Mouse (Mus musculus): ENCODE data around the gene Mrps6. TPM values are rescaled to one million over a fixed set of nuclear protein-coding genes. Genes with fewer than 3 reads are reported as not detected.
A peak's percentile ranks its signal among the peaks of the same experiment; 100 is the strongest.

The Mrps6 gene
- polyA plus RNA-seq (2012; ENCODE audit: insufficient read depth, low replicate concordance) = 13.9 TPM in 1 of 2 replicates, not detected in the other

- no peak for TF ChIP-seq FLI1 (IDR thresholded peaks at IDR 0.05; ENCODE audit: low read length)
- TF ChIP-seq GATA1 (IDR thresholded peaks at IDR 0.05; ENCODE audit: borderline replicate concordance, low read length) = no peak
- Histone ChIP-seq H3K27me3 (replicated peaks) (peaks cover 7% of the 10 kb centered on the region), H3K36me3 (replicated peaks; ENCODE audit: low read length) (peaks cover 30% of the 10 kb centered on the region), H3K4me1 (peaks cover 39% of the 10 kb centered on the region), H3K9me3 (peaks cover 19% of the 10 kb centered on the region), H3K4me3 (replicated peaks) (peak within 1 kb of the TSS; percentile 98)
These were observed at the start of gene Mrps6, which contains the start of the genes Gm49711 and Slc5a3 for GRCm38 (mm10) chr16:92057852-92058643. Gene Mrps6 (plus strand): TSS chr16:92058270. Gene Gm49711 (plus strand): TSS chr16:92058316. Gene Slc5a3 (plus strand): TSS chr16:92058322.

GRCm38 (mm10) chr16:92009586-92009985 lies 48.5 kb upstream of the Mrps6 start:
- Histone ChIP-seq H3K4me3 (replicated peaks) (no peak overlapping the region), H3K27me3 (replicated peaks) (peaks cover 17% of the 10 kb centered on the region), H3K9me3 (peaks cover 26% of the 10 kb centered on the region), H3K36me3 (replicated peaks; ENCODE audit: low read length) (no peaks in the 10 kb centered on the region), H3K4me1 (no peaks in the 10 kb centered on the region)
- TF ChIP-seq FLI1 (IDR thresholded peaks at IDR 0.05; ENCODE audit: low read length) = no peak
- TF ChIP-seq GATA1 (IDR thresholded peaks at IDR 0.05; ENCODE audit: borderline replicate concordance, low read length) = no peak

GRCm38 (mm10) chr16:92016792-92017191 lies 41.3 kb upstream of the Mrps6 start:
- Histone ChIP-seq H3K4me1 (peaks cover 40% of the 10 kb centered on the region), H3K27me3 (replicated peaks) (peaks cover 17% of the 10 kb centered on the region), H3K36me3 (replicated peaks; ENCODE audit: low read length) (no peaks in the 10 kb centered on the region), H3K4me3 (replicated peaks) (no peak overlapping the region), H3K9me3 (peaks cover 3% of the 10 kb centered on the region; the same call in 1 of the 2 replicates)
- TF ChIP-seq GATA1 (IDR thresholded peaks at IDR 0.05; ENCODE audit: borderline replicate concordance, low read length) (no peak), FLI1 (IDR thresholded peaks at IDR 0.05; ENCODE audit: low read length) (no peak)

- peaks cover 3% of the 10 kb centered on the region; the same call in 1 of the 2 replicates for H3K9me3 ChIP-seq
- peaks cover 7% of the 10 kb centered on the region for H3K27me3 ChIP-seq (replicated peaks)
- no peaks in the 10 kb centered on the region for H3K36me3 ChIP-seq (replicated peaks; ENCODE audit: low read length)
- peaks cover 57% of the 10 kb centered on the region for H3K4me1 ChIP-seq
- no peak for TF ChIP-seq FLI1 (IDR thresholded peaks at IDR 0.05; ENCODE audit: low read length)
- no peak for TF ChIP-seq GATA1 (IDR thresholded peaks at IDR 0.05; ENCODE audit: borderline replicate concordance, low read length)
- peak overlapping the region; percentile 91 for H3K4me3 ChIP-seq (replicated peaks)
These were observed 38.6 kb upstream of the Mrps6 start for GRCm38 (mm10) chr16:92019141-92020118.

DNA sequence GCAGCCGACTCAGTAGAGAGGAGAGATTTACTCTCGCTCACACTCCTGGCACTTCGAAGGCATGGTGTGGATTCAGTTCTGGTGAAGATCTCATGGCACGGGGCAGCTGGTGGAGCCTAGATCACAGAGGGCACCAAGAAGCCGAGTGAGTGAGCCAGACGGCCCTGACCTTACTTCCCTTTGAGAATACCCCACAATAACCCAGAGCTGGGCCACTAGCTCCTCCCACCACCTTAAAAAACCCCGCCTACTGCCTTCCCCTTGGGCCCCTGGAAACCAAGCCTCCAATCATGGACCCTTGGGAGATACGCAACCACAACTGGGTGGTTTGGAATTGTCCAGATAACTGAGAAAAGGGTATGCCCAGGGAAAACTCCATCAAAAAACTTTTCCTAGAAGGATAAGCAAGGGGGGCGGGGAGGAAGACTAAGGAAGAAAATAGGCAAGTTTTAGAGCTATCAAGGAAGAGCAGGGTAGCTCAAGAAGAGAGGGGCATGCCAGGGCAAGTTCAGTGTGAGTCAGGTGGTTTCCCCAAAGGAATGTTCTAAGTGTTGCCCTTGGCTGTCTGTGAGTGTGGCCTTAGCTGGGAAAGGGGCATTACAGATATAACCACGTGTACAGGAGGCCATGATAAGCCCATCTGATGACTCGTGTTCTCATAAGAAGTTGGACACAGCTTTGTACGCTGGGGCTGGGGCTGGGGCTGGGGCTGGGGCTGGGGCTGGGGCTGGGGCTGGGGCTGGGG lies 36.2 kb upstream of the Mrps6 start:
- TF ChIP-seq GATA1 (IDR thresholded peaks at IDR 0.05; ENCODE audit: borderline replicate concordance, low read length) (no peak), FLI1 (IDR thresholded peaks at IDR 0.05; ENCODE audit: low read length) (no peak)
- peak overlapping the region; percentile 51 for H3K4me3 ChIP-seq (replicated peaks)
- peaks cover 57% of the 10 kb centered on the region for H3K4me1 ChIP-seq
- H3K27me3 ChIP-seq (replicated peaks) = peaks cover 8% of the 10 kb centered on the region
- H3K36me3 ChIP-seq (replicated peaks; ENCODE audit: low read length) = no peaks in the 10 kb centered on the region
- peaks cover 10% of the 10 kb centered on the region; the same call in 1 of the 2 replicates for H3K9me3 ChIP-seq

- Histone ChIP-seq H3K4me3 (replicated peaks) (no peak overlapping the region), H3K36me3 (replicated peaks; ENCODE audit: low read length) (no peaks in the 10 kb centered on the region), H3K4me1 (peaks cover 56% of the 10 kb centered on the region), H3K27me3 (replicated peaks) (peaks cover 16% of the 10 kb centered on the region), H3K9me3 (peaks cover 12% of the 10 kb centered on the region; the same call in 1 of the 2 replicates)
- no peak for TF ChIP-seq FLI1 (IDR thresholded peaks at IDR 0.05; ENCODE audit: low read length)
- no peak for TF ChIP-seq GATA1 (IDR thresholded peaks at IDR 0.05; ENCODE audit: borderline replicate concordance, low read length)
These were observed 35.4 kb upstream of the Mrps6 start for GRCm38 (mm10) chr16:92022494-92023283.

GRCm38 (mm10) chr16:92033286-92033685 lies 24.8 kb upstream of the Mrps6 start:
- Histone ChIP-seq H3K9me3 (peaks cover 46% of the 10 kb centered on the region), H3K4me3 (replicated peaks) (no peak overlapping the region), H3K4me1 (peaks cover 3% of the 10 kb centered on the region; the same call in 1 of the 2 replicates), H3K36me3 (replicated peaks; ENCODE audit: low read length) (no peaks in the 10 kb centered on the region), H3K27me3 (replicated peaks) (peaks cover 39% of the 10 kb centered on the region)
- TF ChIP-seq GATA1 (IDR thresholded peaks at IDR 0.05; ENCODE audit: borderline replicate concordance, low read length) (no peak), FLI1 (IDR thresholded peaks at IDR 0.05; ENCODE audit: low read length) (no peak)

- H3K27me3 ChIP-seq (replicated peaks) = peaks cover 38% of the 10 kb centered on the region
- TF ChIP-seq GATA1 (IDR thresholded peaks at IDR 0.05; ENCODE audit: borderline replicate concordance, low read length) (no peak), FLI1 (IDR thresholded peaks at IDR 0.05; ENCODE audit: low read length) (no peak)
- peaks cover 6% of the 10 kb centered on the region for H3K4me1 ChIP-seq
- peaks cover 45% of the 10 kb centered on the region for H3K9me3 ChIP-seq
- no peak overlapping the region for H3K4me3 ChIP-seq (replicated peaks)
- no peaks in the 10 kb centered on the region for H3K36me3 ChIP-seq (replicated peaks; ENCODE audit: low read length)
These were observed 23.4 kb upstream of the Mrps6 start for GRCm38 (mm10) chr16:92034676-92035075.
